Mouse (Mus musculus) lung, postnatal 0 days (tissue): ENCODE data around the gene Lrmda.

Source experiments
- CTCF ChIP-seq: IDR thresholded peaks from 2 replicates; pipeline ENCODE4 v1.5.1; 2016; ENCODE audit warnings: antibody characterized with exemption, mild to moderate bottlenecking
- EP300 ChIP-seq: IDR thresholded peaks from 2 replicates; pipeline ENCODE4 v1.6.1; 2016; ENCODE audit warnings: antibody characterized with exemption, mild to moderate bottlenecking, control low read depth

DNA sequence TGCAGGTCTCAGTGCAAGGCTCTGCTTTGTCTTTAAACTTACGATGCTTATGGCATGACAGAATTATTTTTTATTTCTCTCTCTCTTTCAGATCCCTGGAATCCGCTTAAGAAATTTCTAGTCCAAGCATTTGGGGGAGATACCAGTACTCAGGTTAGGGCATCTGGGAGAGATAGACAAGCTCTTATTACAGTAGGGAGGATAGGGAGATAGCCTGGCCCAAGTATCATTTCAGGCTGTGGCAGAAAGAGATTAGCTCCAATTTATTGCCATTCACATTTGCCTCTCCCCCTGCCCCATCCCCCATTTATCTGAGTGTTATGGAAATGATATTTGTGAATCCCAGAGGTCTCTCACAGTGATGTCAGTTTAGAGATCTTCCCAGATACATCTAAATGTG lies 923.1 kb downstream of the Lrmda start:
- TF ChIP-seq CTCF (no peak), EP300 (no peak)
